Mouse (Mus musculus) megakaryocyte-erythroid progenitor cell, adult 5-6 weeks (primary cell): ENCODE data around the gene Fam8a1. TPM values are rescaled to one million over a fixed set of nuclear protein-coding genes. Genes with fewer than 3 reads are reported as not detected.

Source experiments
- ATAC-seq: replicated peaks from 2 replicates; pipeline ENCODE4 v1.8.0; 2016; ENCODE audit warnings: mild to moderate bottlenecking, inconsistent platforms; ENCODE audit not compliant: severe bottlenecking, poor library complexity, low FRiP score, low TSS enrichment
- total RNA-seq, 2 experiments: library from RNA; stranded (forward) in 1 of 2; stranded (reverse) in 1 of 2; fragments of 200-1000, 215-1000 nt in 1 of 2; fragments of >200 nt in 1 of 2; fragmentation: Nextera tagmentation in 1 of 2; gene quantifications; 2 replicates each; pipeline ENCODE4 v1.2.3; 2014 to 2017

Gene Fam8a1
- total RNA-seq, 2 experiments from 2014 or later = 9.4 to 12.1 TPM

GRCm38 (mm10) chr13:46669620-46670271 is 424 bp downstream of the Fam8a1 start:
- no peak; the same call in 1 of the 2 replicates for ATAC-seq

DNA sequence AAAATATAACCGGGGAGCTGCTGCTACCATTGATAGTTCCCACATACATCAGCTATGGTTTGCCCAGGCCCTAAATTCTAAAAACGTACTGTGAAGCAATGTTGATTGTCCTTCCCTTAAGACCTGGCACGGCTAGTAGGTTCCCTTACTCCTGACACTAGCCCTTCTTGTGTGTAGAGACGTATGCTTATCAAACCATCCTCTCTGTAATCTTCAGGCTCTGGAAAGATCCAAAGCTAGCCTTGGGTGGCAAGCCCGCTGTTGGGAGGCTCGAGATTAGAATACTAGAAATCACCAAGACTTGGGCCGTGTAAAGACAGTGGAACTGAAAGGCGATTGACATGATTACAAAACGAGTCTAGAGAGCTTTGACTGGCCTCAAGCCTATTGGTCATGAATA is 1.2 kb downstream of the Fam8a1 start:
- peak; percentile 66 for ATAC-seq

DNA sequence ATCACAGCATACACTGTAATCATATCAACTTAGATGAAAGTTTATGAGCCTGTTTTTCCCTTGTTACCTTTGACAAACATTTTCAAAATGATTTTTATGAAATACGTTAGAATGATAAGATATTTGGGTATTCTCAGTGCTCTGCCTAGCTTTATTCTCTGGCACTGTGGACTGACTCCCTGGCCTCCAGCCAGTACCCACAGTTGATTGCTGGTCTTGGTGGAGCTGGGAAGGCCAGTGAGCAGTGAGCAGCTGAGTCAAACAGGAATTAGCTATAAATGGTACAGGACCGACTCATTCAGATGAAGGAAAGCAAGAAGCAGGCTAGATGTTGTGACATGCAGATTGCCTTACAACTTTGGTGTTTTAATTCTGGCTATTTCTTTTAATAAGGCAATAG is 5.3 kb downstream of the Fam8a1 start:
- ATAC-seq = no peak

DNA sequence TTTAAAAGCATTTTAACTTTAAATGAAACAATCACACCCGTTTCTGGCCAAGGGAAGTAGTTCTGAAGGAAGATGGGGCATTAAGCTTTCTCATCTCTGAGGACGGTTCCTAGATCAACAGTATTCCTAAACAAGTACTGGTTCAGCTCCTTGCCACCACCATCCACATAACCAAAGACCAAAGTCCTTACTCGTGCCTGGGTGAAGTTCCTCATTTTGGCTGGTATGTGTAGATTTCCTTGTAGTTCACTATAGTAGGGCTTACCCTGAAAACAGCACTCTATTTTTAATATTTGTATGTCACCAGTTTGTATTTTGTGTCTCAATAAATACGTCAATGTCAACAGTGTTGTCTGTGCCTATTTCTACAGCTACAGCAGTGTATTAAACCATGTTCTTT is 8.4 kb downstream of the Fam8a1 start:
- no peak for ATAC-seq

- no peak for ATAC-seq
These were observed 13.6 kb downstream of the Fam8a1 start for GRCm38 (mm10) chr13:46682921-46683320.

- no peak for ATAC-seq
These were observed 14.0 kb downstream of the Fam8a1 start for GRCm38 (mm10) chr13:46683370-46683769.

DNA sequence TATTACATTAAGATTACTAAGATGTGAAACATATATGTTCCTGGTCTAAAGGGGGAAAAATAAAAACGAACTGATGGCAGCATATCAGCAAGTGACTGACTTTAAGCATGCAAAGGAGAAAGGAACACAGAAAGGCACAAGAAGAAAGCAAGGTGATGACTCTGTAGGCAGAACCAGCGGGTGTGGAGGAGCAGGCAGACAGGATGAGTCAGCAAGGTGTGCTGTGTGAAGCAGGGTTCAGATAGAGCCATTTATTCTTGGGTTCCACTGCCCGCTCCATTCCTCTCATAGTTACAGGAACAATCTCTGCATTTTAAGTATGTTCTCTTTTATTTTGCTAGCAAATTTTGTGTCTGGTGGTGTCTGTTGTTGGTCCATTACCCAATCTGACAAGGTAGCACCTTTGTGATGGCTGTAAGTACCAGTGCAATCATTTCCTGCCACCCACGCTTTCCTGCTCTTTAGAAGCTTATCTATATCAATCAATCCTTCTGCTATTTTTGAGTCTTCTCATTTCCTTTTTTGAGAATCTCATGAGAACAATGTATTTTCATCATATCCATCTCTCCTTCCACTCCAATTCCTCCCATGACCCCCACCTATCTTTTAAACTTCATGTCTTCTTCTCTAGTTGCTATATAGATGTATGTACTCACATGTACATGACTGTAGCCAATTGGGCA is 21.4 kb downstream of the Fam8a1 start:
- ATAC-seq = no peak

DNA sequence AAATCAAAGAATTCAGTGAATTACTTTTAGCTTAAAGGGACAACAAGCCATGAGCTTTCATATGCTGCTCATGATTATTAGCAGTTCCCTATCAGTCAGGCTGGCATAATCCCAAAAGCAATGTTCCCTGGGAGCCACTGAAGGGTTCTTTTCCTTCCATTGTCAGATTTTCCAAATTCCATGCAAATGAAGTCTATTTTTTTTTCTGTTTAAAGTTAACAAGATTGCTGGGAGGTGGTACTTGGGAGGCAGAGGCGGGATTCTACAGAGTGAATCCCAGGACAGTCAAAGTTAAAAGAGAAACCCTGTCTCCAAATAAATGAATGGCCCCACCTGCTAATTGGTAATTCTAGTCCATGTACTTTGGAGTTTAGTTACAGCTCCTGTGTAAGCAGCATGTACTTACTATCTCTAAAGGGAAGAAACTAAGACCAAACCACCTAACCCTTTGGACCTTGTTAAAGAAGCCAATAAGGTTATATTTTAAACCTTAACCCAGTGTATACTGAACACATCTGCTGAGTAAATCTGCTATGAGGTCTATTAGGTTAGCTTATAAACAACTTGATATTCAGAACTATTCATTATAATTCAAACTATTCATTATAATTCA is 26.1 kb downstream of the Fam8a1 start:
- no peak for ATAC-seq

DNA sequence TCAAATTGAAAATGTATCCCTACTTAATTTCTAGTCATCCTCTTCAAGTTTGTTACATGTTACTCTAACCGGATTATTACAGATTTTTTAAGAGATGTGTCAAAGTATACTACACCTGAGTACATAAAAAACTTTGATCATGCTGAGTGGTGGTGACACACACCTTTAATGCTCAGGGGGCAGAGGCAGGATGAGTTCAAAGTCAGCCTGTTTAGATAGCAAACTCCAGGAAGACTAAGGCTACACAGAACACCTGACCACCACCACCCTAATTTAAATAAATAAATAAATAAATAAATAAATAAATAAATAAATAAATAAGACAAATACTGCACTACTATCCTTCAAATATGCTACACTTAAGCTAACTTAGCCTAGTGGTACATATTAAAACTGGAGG is 26.6 kb downstream of the Fam8a1 start:
- ATAC-seq = no peak

- no peak for ATAC-seq
These were observed 27.5 kb downstream of the Fam8a1 start for GRCm38 (mm10) chr13:46696788-46697187.

GRCm38 (mm10) chr13:46699372-46699771 is 30.1 kb downstream of the Fam8a1 start:
- ATAC-seq = no peak

DNA sequence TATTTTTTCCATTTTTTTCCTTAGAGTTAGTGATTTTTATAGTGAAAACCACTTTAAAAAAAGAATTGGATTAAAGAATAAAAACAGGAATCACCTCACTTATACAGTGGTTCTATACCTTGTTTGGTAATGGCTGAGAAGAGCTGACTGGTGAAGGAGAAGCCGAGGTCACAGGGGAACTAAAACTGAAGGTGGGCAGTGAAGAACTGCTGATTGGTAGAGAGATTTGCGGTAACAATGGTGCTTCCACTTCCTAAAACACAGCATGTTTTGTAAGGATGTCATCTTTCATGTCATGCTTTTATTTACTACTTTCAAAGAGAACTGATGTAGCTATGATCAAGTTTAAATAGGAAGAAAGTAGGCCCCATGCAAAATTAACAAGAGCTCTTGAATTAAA is 32.2 kb downstream of the Fam8a1 start:
- ATAC-seq = no peak

- no peak for ATAC-seq
These were observed 33.8 kb downstream of the Fam8a1 start for GRCm38 (mm10) chr13:46703138-46703537.

DNA sequence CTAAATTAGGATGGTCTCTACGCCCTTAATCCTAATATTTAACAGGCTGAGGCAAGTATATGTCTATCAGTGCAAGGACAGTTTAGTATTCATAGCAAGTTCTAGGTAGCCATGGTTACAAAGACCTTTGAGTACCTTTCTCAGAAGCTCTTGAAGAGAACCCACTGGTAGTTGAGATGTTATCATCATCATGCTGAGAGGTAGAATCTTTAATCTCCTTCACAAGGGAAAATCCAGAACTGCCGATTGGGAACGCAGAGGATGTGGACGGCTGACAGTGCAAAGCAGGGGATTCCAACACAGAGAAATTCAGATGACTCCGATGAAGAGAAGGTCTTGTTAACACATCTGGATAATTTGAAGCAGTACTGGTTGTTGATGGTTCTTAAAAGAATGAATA is 44.2 kb downstream of the Fam8a1 start:
- no peak for ATAC-seq

DNA sequence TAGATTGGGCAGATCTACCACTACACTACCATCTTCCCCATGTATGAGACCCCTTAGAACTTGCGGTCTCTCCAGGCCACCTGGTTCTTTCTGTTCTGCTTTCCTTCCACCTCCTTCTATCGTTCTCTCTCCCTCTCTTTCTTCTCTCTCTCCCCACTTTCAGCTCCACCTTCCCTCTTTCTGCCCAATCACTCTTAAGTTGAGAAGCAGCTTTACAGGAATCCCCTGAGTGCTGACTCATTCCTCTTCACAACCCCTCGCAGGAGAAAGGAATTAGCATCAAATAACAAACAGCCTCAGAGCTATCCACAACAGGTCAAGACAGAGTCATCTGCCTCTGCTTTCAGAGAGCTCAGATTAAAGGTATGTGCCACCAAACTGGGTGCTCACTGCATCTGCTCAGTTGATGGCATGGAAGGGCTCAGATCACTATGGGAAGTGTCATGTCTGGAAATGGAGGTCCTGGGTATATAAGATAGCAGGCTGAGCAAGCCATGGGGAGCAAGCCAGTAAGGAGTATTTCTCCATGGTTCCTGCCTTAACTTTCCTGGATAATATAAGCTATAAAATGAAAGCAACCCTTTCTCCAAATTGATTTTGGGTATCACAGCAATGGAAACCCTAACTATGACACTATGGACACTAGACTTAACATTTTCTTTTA is 46.8 kb downstream of the Fam8a1 start:
- ATAC-seq = no peak

DNA sequence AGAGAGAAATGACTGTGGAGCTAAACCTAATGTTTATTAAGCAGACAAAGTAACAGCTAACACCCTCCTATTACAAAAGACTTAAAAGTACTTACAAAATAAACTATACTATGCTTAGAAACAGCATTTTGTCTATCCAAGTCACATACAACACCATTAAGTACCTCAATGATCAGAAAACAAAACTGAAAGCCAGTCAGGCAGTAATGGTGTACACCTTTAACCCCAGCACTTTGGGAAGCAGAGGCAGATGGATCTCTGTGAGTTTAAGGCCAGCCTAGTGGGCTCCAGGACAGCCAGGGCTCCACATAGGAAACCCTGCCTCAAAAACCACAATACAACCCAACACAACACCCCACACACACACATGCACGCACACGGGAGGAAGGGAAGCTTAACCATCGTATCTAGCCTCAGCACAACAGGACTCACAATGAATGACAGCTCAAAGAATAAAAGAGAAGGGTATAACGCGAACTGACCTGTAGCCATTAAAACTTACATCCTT is 49.6 kb downstream of the Fam8a1 start:
- ATAC-seq = no peak

- ATAC-seq = no peak
These were observed 51.7 kb downstream of the Fam8a1 start for GRCm38 (mm10) chr13:46721009-46721408.

DNA sequence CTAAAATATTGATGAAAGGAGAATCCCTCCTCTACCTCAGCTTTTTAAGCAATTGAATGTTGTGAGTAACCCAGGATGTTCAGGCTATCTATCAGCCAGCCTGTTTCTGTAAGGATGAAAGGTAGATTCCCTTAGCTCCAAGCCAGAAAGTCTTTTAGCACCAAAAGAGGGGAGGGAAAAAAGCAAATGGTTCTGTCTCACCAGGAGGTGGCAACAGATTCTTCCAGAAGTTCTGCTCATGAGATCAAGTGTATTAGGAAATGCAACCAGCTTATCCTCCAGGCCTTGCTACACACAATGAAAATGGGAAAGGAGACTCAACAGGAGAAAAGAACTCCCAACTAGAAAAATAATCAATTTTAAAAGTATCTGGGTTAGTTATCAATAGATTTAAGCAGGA is 55.0 kb downstream of the Fam8a1 start:
- no peak for ATAC-seq

DNA sequence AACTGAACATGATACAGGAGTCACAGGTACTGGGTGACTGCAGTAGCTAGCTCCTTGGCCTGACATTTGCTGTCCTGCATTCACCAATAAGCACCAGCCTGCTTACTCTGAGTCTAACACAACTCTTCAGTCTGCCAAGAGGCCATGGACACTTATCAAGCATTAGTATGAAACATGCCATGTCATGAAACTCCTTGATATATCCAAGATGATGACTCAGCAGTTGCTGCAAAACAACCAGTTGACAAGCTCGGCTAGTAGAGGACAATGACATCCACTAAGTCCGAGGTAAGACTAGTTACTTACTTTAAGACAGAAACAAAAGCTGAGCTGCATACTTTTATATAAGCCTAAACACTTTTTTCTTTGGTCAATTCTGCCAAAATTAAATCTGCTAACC is 55.9 kb downstream of the Fam8a1 start:
- peak; percentile 40 for ATAC-seq

DNA sequence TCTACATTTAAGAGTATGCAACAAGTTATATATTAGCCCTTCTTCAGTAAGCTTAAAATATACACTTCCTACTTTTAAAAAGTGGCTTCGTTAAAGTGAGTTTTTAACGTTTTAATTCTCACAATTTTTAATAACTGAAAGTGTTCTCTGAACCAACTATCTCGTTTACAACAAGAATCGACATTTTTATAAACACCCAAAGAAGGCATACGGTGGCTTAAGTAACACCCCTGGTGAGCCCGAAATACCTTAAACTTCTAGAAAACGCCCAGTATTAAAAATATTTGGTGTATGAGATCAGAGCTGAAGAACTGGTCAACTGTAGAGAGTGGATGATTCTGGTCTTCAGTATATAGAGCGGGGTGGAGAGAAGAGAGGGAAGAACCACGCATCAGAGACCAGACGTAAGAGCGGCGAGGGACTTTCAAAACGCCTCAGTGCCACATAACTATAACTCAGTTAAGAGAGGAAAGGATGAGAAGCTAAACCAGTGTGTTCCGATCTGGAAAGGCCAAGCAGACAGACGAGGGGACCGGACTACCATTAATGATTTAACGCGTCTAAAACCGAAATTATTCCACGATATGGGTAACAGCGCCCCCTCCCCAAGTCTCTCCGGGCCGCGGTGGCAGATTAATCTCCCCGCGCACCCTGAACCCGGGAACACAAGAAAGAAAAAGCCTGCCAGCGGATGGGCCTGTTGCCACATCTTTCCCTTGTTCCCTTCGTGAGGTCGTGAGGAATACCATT is 57.1 kb downstream of the Fam8a1 start:
- ATAC-seq = no peak
